ENCODE assay signal across 16 mouse cellular contexts in genomic region chr15:103298026-103298425, GRCm38 (mm10). TPM values are rescaled to one million over a fixed set of nuclear protein-coding genes. Genes with fewer than 3 reads are reported as not detected.
DNase-seq lines count a peak whose midpoint lies in the region; ATAC-seq and TF ChIP-seq lines count a peak whose summit lies in the region.
"Had no signal": no experiment of that assay in that cellular context is flagged by ENCODE, and none has a peak within 500 bp of the region (broad histone marks: within the 10 kb centered on the region; RNA-seq: fewer than 3 reads in every experiment).

No protein-coding gene starts in this region.

- no peak overlapping the region for H3K4me3 ChIP-seq in kidney, embryonic 16.5 days (ENCODE audit: low read length)
- no peak overlapping the region for H3K4me3 ChIP-seq in embryonic facial prominence, embryonic 14.5 days (ENCODE audit: low read depth, low read length)
- no peak overlapping the region for H3K4me3 ChIP-seq in hindbrain, embryonic 14.5 days (replicated peaks; ENCODE audit: low read length)
- no peak overlapping the region for H3K4me3 ChIP-seq in midbrain, embryonic 14.5 days (replicated peaks; ENCODE audit: low read depth, low read length)
- H3K4me3 ChIP-seq in stomach, postnatal 0 days (ENCODE audit: low read depth, low read length): no peak overlapping the region

- H3K27ac ChIP-seq in kidney, embryonic 16.5 days (ENCODE audit: low read length): peak overlapping the region; percentile 89
- H3K27ac ChIP-seq in embryonic facial prominence, embryonic 14.5 days (replicated peaks; ENCODE audit: low read depth, low read length): peak overlapping the region; percentile 94
- peak overlapping the region; percentile 98 for H3K27ac ChIP-seq in hindbrain, embryonic 14.5 days
- H3K27ac ChIP-seq in midbrain, embryonic 14.5 days (replicated peaks; ENCODE audit: low read depth, low read length): peak overlapping the region; percentile 98
- H3K27ac ChIP-seq in stomach, postnatal 0 days (replicated peaks): no peak overlapping the region

- H3K27me3 ChIP-seq in kidney, embryonic 16.5 days (ENCODE audit: insufficient read depth, low read length): no peaks in the 10 kb centered on the region
- H3K27me3 ChIP-seq in embryonic facial prominence, embryonic 14.5 days (replicated peaks; ENCODE audit: control insufficient read depth, insufficient read depth, low read length): no peaks in the 10 kb centered on the region
- H3K27me3 ChIP-seq in hindbrain, embryonic 14.5 days (ENCODE audit: control insufficient read depth, insufficient read depth, low read length): no peaks in the 10 kb centered on the region
- H3K27me3 ChIP-seq in midbrain, embryonic 14.5 days (ENCODE audit: control insufficient read depth, insufficient read depth, low read length): no peaks in the 10 kb centered on the region
- H3K27me3 ChIP-seq in stomach, postnatal 0 days (ENCODE audit: control insufficient read depth, insufficient read depth, low read length): no peaks in the 10 kb centered on the region

- no peak for DNase-seq in kidney, adult 9 months
- DNase-seq in embryonic facial prominence, embryonic 14.5 days (ENCODE audit: low spot score): no peak
- no peak for DNase-seq in hindbrain, embryonic 14.5 days (ENCODE audit: low spot score)
- DNase-seq in midbrain, embryonic 14.5 days: no peak
- no peak for DNase-seq in thymus, postnatal 36 days
- no peak for DNase-seq in stomach, postnatal 0 days (ENCODE audit: low spot score)
- DNase-seq in adrenal gland, postnatal 10 days: no peak
- DNase-seq: adrenal gland, adult 8-10 months; cerebellum, adult 2 months; heart, adult 11 months; heart, postnatal 4 days; layer of hippocampus, postnatal 36 days; liver, postnatal 0 days; right cerebral cortex, postnatal 14 days had no signal

- H3K9ac ChIP-seq in kidney, embryonic 16.5 days (replicated peaks; ENCODE audit: low read length): peak overlapping the region; percentile 33; the same call in 1 of the 2 replicates
- no peak overlapping the region for H3K9ac ChIP-seq in embryonic facial prominence, embryonic 14.5 days (ENCODE audit: low read depth, low read length)
- H3K9ac ChIP-seq in hindbrain, embryonic 14.5 days: 0 out of 2 replicates have a peak overlapping the region, but pooled peaks have one; percentile 5
- H3K9ac ChIP-seq in midbrain, embryonic 14.5 days (replicated peaks; ENCODE audit: low read length): 0 out of 2 replicates have a peak overlapping the region, but pooled peaks have one; percentile 13
- no peak overlapping the region for H3K9ac ChIP-seq in stomach, postnatal 0 days (ENCODE audit: low read length)
- H3K9ac ChIP-seq: liver, postnatal 0 days had no signal

- peaks cover 79% of the 10 kb centered on the region for H3K4me1 ChIP-seq in kidney, embryonic 16.5 days (ENCODE audit: insufficient read depth, low read length)
- peaks cover 75% of the 10 kb centered on the region for H3K4me1 ChIP-seq in embryonic facial prominence, embryonic 14.5 days (ENCODE audit: control insufficient read depth, insufficient read depth, low read length)
- peaks cover 78% of the 10 kb centered on the region for H3K4me1 ChIP-seq in hindbrain, embryonic 14.5 days (replicated peaks; ENCODE audit: control insufficient read depth, insufficient read depth, low read length)
- peaks cover 69% of the 10 kb centered on the region for H3K4me1 ChIP-seq in midbrain, embryonic 14.5 days (ENCODE audit: control insufficient read depth, insufficient read depth, low read length)
- H3K4me1 ChIP-seq in stomach, postnatal 0 days (replicated peaks; ENCODE audit: control insufficient read depth, insufficient read depth): peaks cover 3% of the 10 kb centered on the region

- ATAC-seq in kidney, embryonic 16.5 days (ENCODE audit: low FRiP score, low TSS enrichment): no peak
- ATAC-seq in embryonic facial prominence, embryonic 14.5 days (ENCODE audit: low read depth): no peak
- ATAC-seq in hindbrain, embryonic 14.5 days (ENCODE audit: low FRiP score): no peak
- ATAC-seq in midbrain, embryonic 14.5 days (ENCODE audit: low FRiP score, low TSS enrichment): no peak
- ATAC-seq in stomach, postnatal 0 days (ENCODE audit: low FRiP score, low TSS enrichment): no peak
- ATAC-seq: liver, postnatal 0 days had no signal

- peaks cover 16% of the 10 kb centered on the region; the same call in 1 of the 2 replicates for H3K36me3 ChIP-seq in kidney, embryonic 16.5 days (ENCODE audit: insufficient read depth, low read length)
- H3K36me3 ChIP-seq in embryonic facial prominence, embryonic 14.5 days (ENCODE audit: control insufficient read depth, insufficient read depth, low read length): peaks cover 46% of the 10 kb centered on the region
- peaks cover 17% of the 10 kb centered on the region for H3K36me3 ChIP-seq in hindbrain, embryonic 14.5 days (replicated peaks; ENCODE audit: control insufficient read depth, insufficient read depth)
- peaks cover 11% of the 10 kb centered on the region for H3K36me3 ChIP-seq in midbrain, embryonic 14.5 days (ENCODE audit: control insufficient read depth, insufficient read depth, low read length)
- peaks cover 9% of the 10 kb centered on the region for H3K36me3 ChIP-seq in stomach, postnatal 0 days (ENCODE audit: control insufficient read depth, insufficient read depth, low read length)

- peak overlapping the region; percentile 16; the same call in 1 of the 2 replicates for H3K4me2 ChIP-seq in kidney, embryonic 16.5 days (replicated peaks; ENCODE audit: low read depth, low read length)
- H3K4me2 ChIP-seq in embryonic facial prominence, embryonic 14.5 days (ENCODE audit: low read depth, low read length): no peak overlapping the region
- 0 out of 2 replicates have a peak overlapping the region, but pooled peaks have one; percentile 12 for H3K4me2 ChIP-seq in hindbrain, embryonic 14.5 days (replicated peaks)
- no peak overlapping the region for H3K4me2 ChIP-seq in midbrain, embryonic 14.5 days (ENCODE audit: low read length)
- no peak overlapping the region for H3K4me2 ChIP-seq in stomach, postnatal 0 days (replicated peaks; ENCODE audit: low read depth)

- no peaks in the 10 kb centered on the region for H3K9me3 ChIP-seq in kidney, embryonic 16.5 days (ENCODE audit: low read length)
- no peaks in the 10 kb centered on the region for H3K9me3 ChIP-seq in embryonic facial prominence, embryonic 14.5 days (ENCODE audit: control insufficient read depth, low read length)
- H3K9me3 ChIP-seq in hindbrain, embryonic 14.5 days (ENCODE audit: control insufficient read depth, low read length): no peaks in the 10 kb centered on the region
- no peaks in the 10 kb centered on the region for H3K9me3 ChIP-seq in midbrain, embryonic 14.5 days (ENCODE audit: control insufficient read depth, low read length)
- no peaks in the 10 kb centered on the region for H3K9me3 ChIP-seq in stomach, postnatal 0 days (ENCODE audit: control insufficient read depth, low read length)

- no peak for TF ChIP-seq EP300 in stomach, postnatal 0 days (optimal IDR thresholded peaks at IDR 0.05)

- 55% methylated on average over 3 of the region's 3 CpGs for WGBS in kidney, embryonic 16.5 days
- WGBS in embryonic facial prominence, embryonic 14.5 days: 66% methylated on average over 3 of the region's 3 CpGs
- WGBS in hindbrain, embryonic 14.5 days: 42% methylated on average over 3 of the region's 3 CpGs
- 45% methylated on average over 3 of the region's 3 CpGs for WGBS in midbrain, embryonic 14.5 days
- 78% methylated on average over 3 of the region's 3 CpGs for WGBS in stomach, postnatal 0 days

- no peak for TF ChIP-seq CTCF in stomach, postnatal 0 days (IDR thresholded peaks at IDR 0.05; ENCODE audit: low read depth)

RNA-seq across cellular contexts. Expression of gene Gpr84, which starts 12.4 kb away (rescaled TPM):
- polyA plus RNA-seq in kidney, embryonic 16.5 days (2015; fragmentation: Nextera tagmentation; extraction: Ambion mirVana): 0.30 and 0.67 TPM in 2 replicates
- 0.13 and 0.47 TPM in 2 replicates for polyA plus RNA-seq in embryonic facial prominence, embryonic 14.5 days (2014; fragmentation: Nextera tagmentation; extraction: Ambion mirVana)
- 0.12 and 0.39 TPM in 2 replicates for polyA plus RNA-seq in hindbrain, embryonic 14.5 days (2014; fragmentation: Nextera tagmentation; extraction: Ambion mirVana)
- polyA plus RNA-seq in midbrain, embryonic 14.5 days (2014; fragmentation: Nextera tagmentation; extraction: Ambion mirVana): 0.16 and 0.26 TPM in 2 replicates
- polyA plus RNA-seq in stomach, postnatal 0 days (2015; fragmentation: Nextera tagmentation; extraction: Ambion mirVana): 0.30 and 0.46 TPM in 2 replicates
- not detected for total RNA-seq in adrenal gland, postnatal 10 days (2021)
- total RNA-seq: adrenal gland, adult 8-10 months; heart, postnatal 4 days had no signal
- polyA plus RNA-seq: C2C12 had no signal

RNA-seq across cellular contexts. Expression of gene Copz1, which starts 25.5 kb away (rescaled TPM):
- 324 and 333 TPM in 2 replicates for polyA plus RNA-seq in kidney, embryonic 16.5 days (2015; fragmentation: Nextera tagmentation; extraction: Ambion mirVana)
- polyA plus RNA-seq in embryonic facial prominence, embryonic 14.5 days (2014; fragmentation: Nextera tagmentation; extraction: Ambion mirVana): 274 and 289 TPM in 2 replicates
- polyA plus RNA-seq in hindbrain, embryonic 14.5 days (2014; fragmentation: Nextera tagmentation; extraction: Ambion mirVana): 214 and 220 TPM in 2 replicates
- polyA plus RNA-seq in midbrain, embryonic 14.5 days (2014; fragmentation: Nextera tagmentation; extraction: Ambion mirVana): 197 and 231 TPM in 2 replicates
- 159 and 168 TPM in 2 replicates for polyA plus RNA-seq in stomach, postnatal 0 days (2015; fragmentation: Nextera tagmentation; extraction: Ambion mirVana)
- 100 to 1,000 TPM; 114 TPM for total RNA-seq in adrenal gland, postnatal 10 days (2021)

RNA-seq across cellular contexts. Expression of gene Nfe2, which starts 39.8 kb away (rescaled TPM):
- 3.8 and 4.2 TPM in 2 replicates for polyA plus RNA-seq in kidney, embryonic 16.5 days (2015; fragmentation: Nextera tagmentation; extraction: Ambion mirVana)
- polyA plus RNA-seq in embryonic facial prominence, embryonic 14.5 days (2014; fragmentation: Nextera tagmentation; extraction: Ambion mirVana): 2.1 and 2.5 TPM in 2 replicates
- polyA plus RNA-seq in hindbrain, embryonic 14.5 days (2014; fragmentation: Nextera tagmentation; extraction: Ambion mirVana): 0.90 and 1.1 TPM in 2 replicates
- polyA plus RNA-seq in midbrain, embryonic 14.5 days (2014; fragmentation: Nextera tagmentation; extraction: Ambion mirVana): 0.49 and 0.62 TPM in 2 replicates
- 0.50 and 0.70 TPM in 2 replicates for polyA plus RNA-seq in stomach, postnatal 0 days (2015; fragmentation: Nextera tagmentation; extraction: Ambion mirVana)
- total RNA-seq in adrenal gland, postnatal 10 days (2021): 1 to 10 TPM; 3.2 to 4.3 TPM

RNA-seq across cellular contexts. Expression of gene Zfp385a, which starts 41.9 kb away (rescaled TPM):
- polyA plus RNA-seq in kidney, embryonic 16.5 days (2015; fragmentation: Nextera tagmentation; extraction: Ambion mirVana): 12.4 and 14.4 TPM in 2 replicates
- polyA plus RNA-seq in embryonic facial prominence, embryonic 14.5 days (2014; fragmentation: Nextera tagmentation; extraction: Ambion mirVana): 18.4 and 19.0 TPM in 2 replicates
- 25.7 and 25.9 TPM in 2 replicates for polyA plus RNA-seq in hindbrain, embryonic 14.5 days (2014; fragmentation: Nextera tagmentation; extraction: Ambion mirVana)
- 18.3 and 20.9 TPM in 2 replicates for polyA plus RNA-seq in midbrain, embryonic 14.5 days (2014; fragmentation: Nextera tagmentation; extraction: Ambion mirVana)
- polyA plus RNA-seq in stomach, postnatal 0 days (2015; fragmentation: Nextera tagmentation; extraction: Ambion mirVana): 6.0 and 7.4 TPM in 2 replicates
- 10 to 100 TPM; 20.1 to 24.2 TPM for total RNA-seq in adrenal gland, postnatal 10 days (2021)

RNA-seq across cellular contexts. Expression of gene Hnrnpa1, which starts 57.8 kb away (rescaled TPM):
- 831 and 924 TPM in 2 replicates for polyA plus RNA-seq in kidney, embryonic 16.5 days (2015; fragmentation: Nextera tagmentation; extraction: Ambion mirVana)
- 573 and 661 TPM in 2 replicates for polyA plus RNA-seq in embryonic facial prominence, embryonic 14.5 days (2014; fragmentation: Nextera tagmentation; extraction: Ambion mirVana)
- 526 and 623 TPM in 2 replicates for polyA plus RNA-seq in hindbrain, embryonic 14.5 days (2014; fragmentation: Nextera tagmentation; extraction: Ambion mirVana)
- 764 and 768 TPM in 2 replicates for polyA plus RNA-seq in midbrain, embryonic 14.5 days (2014; fragmentation: Nextera tagmentation; extraction: Ambion mirVana)
- polyA plus RNA-seq in stomach, postnatal 0 days (2015; fragmentation: Nextera tagmentation; extraction: Ambion mirVana): 236 and 251 TPM in 2 replicates
- 100 to 1,000 TPM; 248 to 299 TPM for total RNA-seq in adrenal gland, postnatal 10 days (2021)

Comparison
In these comparisons a context has a peak if more than half of its experiments do, and no peak if none do; other contexts are left out.
1. H3K4me2 ChIP-seq: peak in kidney, embryonic 16.5 days (single experiment) and hindbrain, embryonic 14.5 days (single experiment); none in embryonic facial prominence, embryonic 14.5 days (single experiment), midbrain, embryonic 14.5 days (single experiment) and stomach, postnatal 0 days (single experiment).
2. H3K9ac ChIP-seq: peak in kidney, embryonic 16.5 days (single experiment), hindbrain, embryonic 14.5 days (single experiment) and midbrain, embryonic 14.5 days (single experiment); none in embryonic facial prominence, embryonic 14.5 days (single experiment) and stomach, postnatal 0 days (single experiment).